Mouse (Mus musculus) embryonic stem cell, embryonic (primary cell): Measurements from ENCODE around the gene Fam185a.

ENCODE experiments used
- CTCF ChIA-PET, 4 experiments: fragments of 300-600 bp in 2 of 4; fragments of 350-600 bp in 2 of 4; sonication (Branson Sonifier 250); formaldehyde crosslinking; loops; one replicate each; lab custom pipeline; 2022; ENCODE audit warnings: inconsistent platforms in 2 of 4; lab: Charles Lee
- POLR2A ChIA-PET, 4 experiments: fragments of 300-600 bp in 2 of 4; fragments of 350-600 bp in 2 of 4; sonication (Branson Sonifier 250); formaldehyde crosslinking; loops; one replicate each; lab custom pipeline; 2022; ENCODE audit warnings: antibody characterized with exemption in 4 of 4, inconsistent platforms in 1 of 4; lab: Charles Lee

Fam185a gene

GRCm38 (mm10) chr5:21485197-21485829 is 60.6 kb downstream of the Fam185a start:
- ChIA-PET CTCF (interaction anchor here in 2 of 4 experiments (0.5 to 0.6 kb wide), 2 partner anchors 54 to 319 kb away, joined by 4 to 6 read pairs; no protein-coding TSS in a partner anchor), POLR2A (no interaction called here)

DNA sequence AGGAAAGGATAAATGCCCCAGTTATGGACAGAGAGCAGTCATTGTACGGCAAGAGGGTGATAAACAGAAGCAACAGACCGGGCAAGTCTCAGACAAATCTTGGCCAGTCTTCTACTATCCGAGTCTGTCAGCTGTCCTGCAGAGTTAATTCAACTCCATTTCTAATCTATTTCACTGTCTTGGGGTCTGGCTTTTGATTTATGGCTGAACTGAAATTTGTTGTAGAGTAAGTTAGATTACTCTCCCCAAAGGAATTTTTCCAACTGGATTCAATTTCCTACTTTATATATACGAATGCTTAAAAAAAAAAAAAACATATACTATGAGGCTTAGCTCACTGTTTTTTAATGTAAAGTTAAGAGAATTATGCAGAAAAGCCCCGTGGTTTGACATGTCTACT is 62.0 kb downstream of the Fam185a start:
- ChIA-PET POLR2A (interaction anchor here in 1 of 4 experiments (0.6 to 1.2 kb wide), 2 partner anchors 9 to 39 kb away, joined by 3 to 7 read pairs; no protein-coding TSS in a partner anchor), CTCF (interaction anchor here in 1 of 4 experiments (0.6 kb wide), 1 partner anchor 121 kb away, joined by 3 read pairs; no protein-coding TSS in a partner anchor)

- ChIA-PET CTCF (interaction anchor here in 1 of 4 experiments (0.6 kb wide), 1 partner anchor 121 kb away, joined by 3 read pairs; no protein-coding TSS in a partner anchor), POLR2A (interaction anchor here in 1 of 4 experiments (0.6 to 1.2 kb wide), 2 partner anchors 10 to 39 kb away, joined by 3 to 7 read pairs; no protein-coding TSS in a partner anchor)
These were observed 62.5 kb downstream of the Fam185a start for GRCm38 (mm10) chr5:21487306-21487705.

- ChIA-PET POLR2A (no interaction called here), CTCF (no interaction called here)
These were observed 63.0 kb downstream of the Fam185a start for GRCm38 (mm10) chr5:21487716-21488115.

GRCm38 (mm10) chr5:21488506-21488905 is 63.7 kb downstream of the Fam185a start:
- POLR2A ChIA-PET: no interaction called here
- CTCF ChIA-PET: no interaction called here

GRCm38 (mm10) chr5:21489135-21489534 is 64.4 kb downstream of the Fam185a start:
- CTCF ChIA-PET: no interaction called here
- POLR2A ChIA-PET: no interaction called here

DNA sequence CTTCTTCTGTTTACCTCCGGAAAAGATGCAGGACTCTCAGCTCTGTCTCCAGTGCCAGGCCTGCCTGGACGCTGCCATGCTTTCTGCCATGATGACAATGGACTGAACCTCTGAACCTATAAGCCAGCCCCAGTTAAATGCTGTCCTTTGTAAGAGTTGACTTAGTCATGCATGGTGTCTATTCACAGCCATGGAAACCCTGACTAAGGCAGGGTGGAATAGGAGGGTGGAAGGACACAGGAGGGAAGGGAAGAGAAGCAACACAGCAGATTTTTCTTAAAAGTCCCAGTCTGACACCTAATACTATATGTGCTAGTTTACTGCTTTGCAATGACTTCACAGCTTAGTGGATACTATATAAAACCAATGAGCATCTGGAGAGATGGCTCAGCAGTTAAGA is 66.7 kb downstream of the Fam185a start:
- POLR2A ChIA-PET: no interaction called here
- CTCF ChIA-PET: no interaction called here

GRCm38 (mm10) chr5:21492213-21492612 is 67.5 kb downstream of the Fam185a start:
- ChIA-PET CTCF (interaction anchor here in 1 of 4 experiments (0.7 kb wide), 1 partner anchor 10 kb away, joined by 3 read pairs; no protein-coding TSS in a partner anchor), POLR2A (no interaction called here)

DNA sequence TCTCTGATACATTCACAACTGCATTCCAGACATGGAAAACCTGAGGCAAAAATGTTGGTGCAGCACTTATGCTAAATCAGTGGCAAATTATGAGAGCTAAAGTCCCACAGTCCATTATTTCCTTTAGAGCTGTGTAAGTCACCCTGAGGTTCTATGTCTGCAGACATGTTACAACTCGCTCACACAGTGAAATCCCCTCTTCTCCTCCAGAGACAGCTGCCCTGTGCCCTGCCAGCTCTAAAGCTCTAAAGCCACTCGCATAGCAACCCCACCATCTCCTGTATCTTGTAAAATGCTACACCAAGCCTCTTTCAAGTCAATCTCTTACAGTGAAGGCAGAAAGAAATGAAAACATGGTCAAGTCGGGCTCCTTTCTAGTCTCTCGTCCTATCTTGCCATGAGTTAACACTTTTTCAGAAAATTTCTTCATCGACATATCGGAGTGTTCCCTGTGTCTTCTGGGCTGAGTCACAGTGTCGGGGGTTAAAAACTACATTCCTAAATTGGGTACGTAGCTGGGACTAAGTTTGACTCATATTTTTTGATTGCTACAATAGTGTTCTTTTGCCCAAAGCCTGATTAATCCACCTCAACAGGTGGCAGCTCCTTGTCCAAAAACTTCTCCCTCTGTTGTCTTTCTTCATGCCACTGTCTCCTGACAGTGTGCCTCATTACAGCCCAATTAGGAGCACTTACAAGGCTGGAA is 68.7 kb downstream of the Fam185a start:
- POLR2A ChIA-PET: interaction anchor here in 1 of 4 experiments (0.7 kb wide), 1 partner anchor 29 kb away, joined by 3 read pairs; no protein-coding TSS in a partner anchor
- CTCF ChIA-PET: no interaction called here

DNA sequence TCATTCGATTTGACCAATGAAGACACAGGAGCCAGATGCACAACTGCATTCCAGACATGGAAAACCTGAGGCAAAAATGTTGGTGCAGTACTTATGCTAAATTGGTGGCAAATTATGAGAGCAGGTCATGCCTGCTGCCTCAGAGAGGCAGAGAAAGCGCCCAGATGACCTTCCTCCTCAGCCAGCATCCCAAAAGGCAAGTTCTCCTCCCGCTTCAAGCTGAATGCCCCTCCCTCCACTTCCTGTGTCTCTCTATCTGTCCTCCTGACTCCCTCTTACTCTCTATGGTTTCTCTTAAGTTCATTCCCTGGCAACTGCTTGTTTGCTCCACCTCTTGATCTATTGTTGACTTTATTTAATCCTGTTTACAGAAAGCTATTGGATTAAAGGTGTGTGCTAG is 70.0 kb downstream of the Fam185a start:
- CTCF ChIA-PET: interaction anchor here in 3 of 4 experiments (0.6 to 0.7 kb wide), 3 partner anchors 179 to 435 kb away, joined by 3 to 6 read pairs (median 3); no protein-coding TSS in a partner anchor
- POLR2A ChIA-PET: interaction anchor here in 2 of 4 experiments (0.5 to 1.2 kb wide), 4 partner anchors 13 to 151 kb away, joined by 3 to 6 read pairs (median 5); partner anchors contain the start of genes Armc10 (in 1 of the 2) and Fbxl13 (in 1 of the 2)

DNA sequence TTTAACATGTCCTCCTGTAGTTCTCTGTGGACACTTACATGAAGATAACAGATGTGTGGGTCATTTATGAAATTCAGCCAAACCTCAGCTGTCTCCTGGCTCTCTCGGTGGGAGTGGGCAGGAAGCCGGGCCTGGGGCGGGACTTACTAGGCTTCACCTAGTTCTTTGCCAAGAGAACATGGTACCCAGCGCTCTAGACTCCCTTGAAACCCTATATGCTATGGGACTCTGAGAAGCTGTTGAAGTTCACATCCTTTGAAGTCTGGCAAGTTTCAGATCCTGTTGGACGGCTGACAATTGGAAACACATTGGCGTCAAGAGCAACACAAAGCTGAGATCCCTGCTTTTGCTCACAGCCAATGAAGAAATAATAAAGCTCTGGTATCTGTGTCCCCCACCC is 71.6 kb downstream of the Fam185a start:
- CTCF ChIA-PET: no interaction called here
- POLR2A ChIA-PET: interaction anchor here in 1 of 4 experiments (0.6 kb wide), 1 partner anchor 151 kb away, joined by 3 read pairs; no protein-coding TSS in a partner anchor

GRCm38 (mm10) chr5:21496881-21497280 is 72.1 kb downstream of the Fam185a start:
- ChIA-PET CTCF (no interaction called here), POLR2A (interaction anchor here in 1 of 4 experiments (0.6 kb wide), 1 partner anchor 150 kb away, joined by 3 read pairs; no protein-coding TSS in a partner anchor)

DNA sequence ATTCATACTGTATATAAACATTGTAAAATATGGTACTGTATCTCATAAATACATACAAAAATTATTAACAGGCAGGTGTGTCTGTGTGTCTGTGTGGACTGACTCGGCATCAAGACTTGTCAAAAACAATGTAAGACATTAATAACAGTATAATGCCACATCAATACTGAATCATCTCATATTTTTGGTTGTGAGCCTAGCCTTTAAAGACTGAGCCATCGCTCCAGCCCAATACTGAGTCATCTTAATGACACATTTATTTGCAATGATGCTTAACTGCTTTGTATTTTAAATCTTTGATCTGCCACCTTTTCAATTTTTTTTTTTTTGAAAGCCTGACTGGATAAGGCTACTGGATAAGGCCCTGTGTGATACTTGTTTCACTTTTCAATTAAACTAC is 73.7 kb downstream of the Fam185a start:
- CTCF ChIA-PET: no interaction called here
- POLR2A ChIA-PET: no interaction called here

DNA sequence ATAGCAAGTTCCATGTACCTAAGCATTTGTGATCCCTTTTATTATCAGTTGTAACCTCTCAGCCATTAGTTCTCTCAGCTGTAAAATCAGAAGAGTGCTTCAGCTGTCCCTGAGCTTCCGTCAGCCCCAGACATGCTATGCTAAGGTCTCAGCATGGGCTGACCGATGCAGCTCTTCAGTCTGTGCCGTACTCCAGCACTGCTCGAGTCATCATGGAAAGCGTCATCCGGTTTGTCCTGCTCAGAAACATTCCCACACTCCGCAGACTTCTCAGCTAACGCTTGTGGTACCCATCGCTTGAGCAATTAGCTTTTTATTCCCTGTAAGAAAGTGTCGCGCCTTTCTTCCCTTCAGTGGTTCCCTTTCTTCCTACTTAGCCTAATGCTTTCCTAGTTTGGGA is 74.2 kb downstream of the Fam185a start:
- POLR2A ChIA-PET: no interaction called here
- CTCF ChIA-PET: no interaction called here

DNA sequence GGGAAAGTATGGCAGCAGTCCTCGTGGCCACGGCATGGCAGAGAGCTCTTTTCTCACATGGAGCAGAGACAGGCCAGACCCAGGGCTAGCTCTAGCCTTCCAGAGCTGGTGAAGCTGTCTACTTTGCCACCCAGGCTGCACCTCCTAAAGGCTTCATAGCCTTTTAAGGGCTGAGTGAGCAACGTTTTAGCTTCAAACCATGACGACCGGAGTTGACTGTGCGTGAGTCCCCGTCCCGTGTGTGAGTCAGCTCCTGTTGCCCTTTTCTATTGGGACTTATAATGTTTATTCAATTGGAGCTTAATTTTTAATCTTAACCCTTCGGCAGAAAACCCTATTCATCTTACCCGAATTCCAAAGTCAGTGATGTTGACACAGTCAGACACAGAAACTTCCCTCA is 75.4 kb downstream of the Fam185a start:
- CTCF ChIA-PET: no interaction called here
- POLR2A ChIA-PET: no interaction called here

GRCm38 (mm10) chr5:21500941-21501340 is 76.2 kb downstream of the Fam185a start:
- CTCF ChIA-PET: no interaction called here

GRCm38 (mm10) chr5:21502936-21503610 is 78.3 kb downstream of the Fam185a start:
- ChIA-PET POLR2A (no interaction called here), CTCF (no interaction called here)

More at GRCm38 (mm10) chr5:21500941-21501340, 76.2 kb downstream of the Fam185a start:
- POLR2A ChIA-PET: no interaction called here

GRCm38 (mm10) chr5:21505159-21505558 is 80.4 kb downstream of the Fam185a start:
- ChIA-PET POLR2A (interaction anchor here in 1 of 4 experiments (0.6 kb wide), 1 partner anchor 23 kb away, joined by 3 read pairs; no protein-coding TSS in a partner anchor), CTCF (interaction anchor here in 1 of 4 experiments (0.6 kb wide), 1 partner anchor 121 kb away, joined by 17 read pairs; no protein-coding TSS in a partner anchor)

DNA sequence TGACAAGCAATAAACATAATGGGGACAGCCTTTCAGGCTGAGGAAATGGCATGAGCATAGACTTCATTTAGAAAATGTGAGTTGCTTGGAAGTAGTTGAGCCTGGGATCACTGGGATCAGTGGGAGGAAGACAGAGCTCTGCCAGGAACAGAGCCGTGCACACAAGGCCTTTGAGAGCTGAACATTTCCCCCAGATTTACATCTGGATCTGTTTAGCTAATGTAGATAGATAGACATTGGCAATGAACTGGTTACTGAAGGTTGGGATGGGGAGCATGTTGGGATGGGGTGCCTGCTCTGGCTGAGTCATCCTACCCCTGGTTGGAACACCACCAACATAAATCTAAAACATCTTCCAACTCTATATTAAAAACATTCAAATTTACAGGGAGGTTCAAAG is 82.1 kb downstream of the Fam185a start:
- ChIA-PET POLR2A (no interaction called here), CTCF (no interaction called here)
